Mouse (Mus musculus) cerebellum, adult 2 months (tissue): ENCODE data around the gene Wdr59. TPM values are rescaled to one million over a fixed set of nuclear protein-coding genes. Genes with fewer than 3 reads are reported as not detected.
"Not testable (repeated sequence)": the region's sequence is repeated elsewhere in the genome, so short reads cannot be mapped to it uniquely, and the experiment has no call there.

Source experiments
- DNase-seq, 2 experiments: peaks; one replicate each; pipeline ENCODE4 v3.0.0; 2021
- H3K27ac ChIP-seq: fragments of 200-500 bp; 2 replicates; pipeline ENCODE4 v1.5.1; 2012; ENCODE audit warnings: low read length, control low read depth, inconsistent platforms; ENCODE audit not compliant: insufficient read depth
- H3K27me3 ChIP-seq: fragments of 200-500 bp; 2 replicates; pipeline ENCODE4 v1.6.1; 2012; ENCODE audit warnings: inconsistent platforms, mild to moderate bottlenecking, low read length, moderate library complexity; ENCODE audit not compliant: control insufficient read depth, insufficient read depth
- H3K4me1 ChIP-seq: fragments of 200-500 bp; 2 replicates; pipeline ENCODE4 v1.6.1; 2011; ENCODE audit warnings: low read length; ENCODE audit not compliant: control insufficient read depth, insufficient read depth
- H3K4me3 ChIP-seq: fragments of 200-500 bp; replicated peaks from 2 replicates; pipeline ENCODE3; 2011; ENCODE audit warnings: mild to moderate bottlenecking, low read depth, low read length, control low read depth; ENCODE audit not compliant: insufficient read depth
- CTCF ChIP-seq: fragments of 200-500 bp; IDR thresholded peaks from 2 replicates; pipeline ENCODE4 v1.5.1; 2011; ENCODE audit warnings: low read depth, mild to moderate bottlenecking, control low read depth, low read length, moderate library complexity, borderline replicate concordance; ENCODE audit not compliant: insufficient read depth
- POLR2A ChIP-seq: fragments of 200-500 bp; IDR thresholded peaks from 2 replicates; pipeline ENCODE4 v1.6.1; 2011; ENCODE audit warnings: low read length, control low read depth, borderline replicate concordance; ENCODE audit not compliant: insufficient read depth
- WGBS: fragments of 180-500 bp; shearing (Covaris S2); methylation state at CpG from one replicate; pipeline ENCODE4 v1.1.7; 2018; 5-methylcytosine and 5-hydroxymethylcytosine counted together
- polyA plus RNA-seq: library from polyadenylated mRNA; depleted of rRNA; stranded (reverse); fragments of >200 nt; gene quantifications from 2 replicates; pipeline ENCODE4 v1.2.3, GENCODE M21; 2012

Wdr59 gene
- polyA plus RNA-seq, 1 experiment = 16.0 TPM

DNA sequence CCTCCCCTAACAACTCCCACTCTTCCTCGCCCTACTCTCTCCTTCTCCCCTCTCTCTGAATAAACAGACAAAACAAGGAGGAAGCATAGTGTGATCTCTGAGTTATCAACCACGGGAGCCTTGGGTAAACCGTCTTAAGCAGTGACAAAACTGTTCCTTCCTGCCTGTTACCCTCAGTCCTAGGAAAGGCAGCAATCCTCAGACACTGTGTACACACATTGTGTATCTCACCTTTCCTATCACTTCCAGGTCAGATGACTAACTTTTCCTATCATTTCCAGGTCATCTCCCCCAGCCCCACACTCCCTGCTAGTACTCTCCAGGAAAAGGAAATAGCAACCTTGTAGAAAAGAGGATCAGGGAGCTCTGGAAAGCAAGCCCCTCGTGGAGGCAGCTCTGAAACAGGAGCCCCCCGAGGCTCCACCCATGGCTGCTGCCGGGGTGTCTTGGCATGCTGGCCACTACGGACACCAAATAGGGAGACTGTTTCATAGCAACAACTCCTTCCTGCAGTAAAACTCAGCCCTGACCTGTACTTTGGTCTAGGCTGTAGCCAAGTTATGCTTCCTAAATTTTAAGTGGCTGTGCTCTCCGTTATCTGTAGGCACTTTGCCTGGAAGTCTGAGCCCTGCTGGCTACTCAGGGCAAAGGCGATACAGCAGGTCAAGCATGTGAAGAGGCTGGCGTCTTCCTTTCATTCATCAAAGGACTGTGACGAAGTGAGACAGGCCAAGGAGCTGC is 20.0 kb downstream of the Wdr59 start:
- H3K4me3 ChIP-seq = no peak overlapping the region
- H3K27ac ChIP-seq = no peak overlapping the region
- H3K27me3 ChIP-seq = no peaks in the 10 kb centered on the region
- no peaks in the 10 kb centered on the region; the same call in 1 of the 2 replicates for H3K4me1 ChIP-seq
- no peak for TF ChIP-seq CTCF
- no peak for TF ChIP-seq POLR2A
- 68% methylated on average over 11 of the region's 11 CpGs for WGBS
- DNase-seq = no peak

DNA sequence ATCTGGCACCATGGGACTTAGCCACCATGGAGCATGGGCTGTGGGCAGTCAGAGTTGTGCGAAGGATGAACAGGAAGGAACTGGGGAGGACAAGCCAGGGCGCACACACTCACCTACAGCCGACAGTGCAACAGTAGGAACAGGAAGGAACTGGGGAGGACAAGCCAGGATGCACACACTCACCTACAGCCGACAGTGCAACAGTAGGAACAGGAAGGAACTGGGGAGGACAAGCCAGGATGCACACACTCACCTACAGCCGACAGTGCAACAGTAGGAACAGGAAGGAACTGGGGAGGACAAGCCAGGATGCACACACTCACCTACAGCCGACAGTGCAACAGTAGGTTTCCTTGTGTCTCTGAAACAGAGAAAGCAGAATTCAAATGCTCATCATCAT is 23.6 kb downstream of the Wdr59 start:
- H3K27ac ChIP-seq, H3K4me3 ChIP-seq, H3K4me1 ChIP-seq, DNase-seq, H3K27me3 ChIP-seq: not testable (repeated sequence)
- WGBS = 87% methylated on average over 6 of the region's 6 CpGs

DNA sequence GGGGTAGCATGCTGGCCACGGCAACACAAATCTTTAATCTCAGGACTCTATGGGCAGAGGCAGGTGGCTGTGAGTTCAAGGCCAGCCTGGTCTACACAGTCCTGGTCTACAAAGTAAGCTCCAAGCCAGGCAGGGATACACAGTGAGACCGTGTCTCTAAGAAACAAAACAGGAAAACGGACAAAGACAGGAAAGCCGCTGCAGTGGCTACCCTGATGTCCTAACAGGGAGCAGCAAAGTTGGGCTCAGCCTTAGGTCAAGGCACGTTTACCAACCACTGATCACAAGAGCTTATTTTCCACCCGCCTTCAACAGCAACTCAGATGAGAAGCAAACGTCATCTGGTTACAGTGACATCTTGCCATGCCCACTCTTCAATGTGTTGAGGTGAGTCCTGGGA is 25.6 kb downstream of the Wdr59 start:
- Histone ChIP-seq H3K4me3 (no peak overlapping the region), H3K27me3 (no peaks in the 10 kb centered on the region), H3K4me1 (no peaks in the 10 kb centered on the region; the same call in 1 of the 2 replicates), H3K27ac (no peak overlapping the region)
- 90% methylated on average over 7 of the region's 7 CpGs for WGBS
- TF ChIP-seq POLR2A (no peak), CTCF (no peak)
- DNase-seq = no peak

GRCm38 (mm10) chr8:111493176-111493575 is 28.7 kb downstream of the Wdr59 start:
- TF ChIP-seq CTCF (no peak), POLR2A (no peak)
- Histone ChIP-seq H3K4me1 (no peaks in the 10 kb centered on the region; the same call in 1 of the 2 replicates), H3K27me3 (no peaks in the 10 kb centered on the region), H3K4me3 (no peak overlapping the region), H3K27ac (no peak overlapping the region)
- no peak for DNase-seq
- 94% methylated on average over 3 of the region's 3 CpGs for WGBS

DNA sequence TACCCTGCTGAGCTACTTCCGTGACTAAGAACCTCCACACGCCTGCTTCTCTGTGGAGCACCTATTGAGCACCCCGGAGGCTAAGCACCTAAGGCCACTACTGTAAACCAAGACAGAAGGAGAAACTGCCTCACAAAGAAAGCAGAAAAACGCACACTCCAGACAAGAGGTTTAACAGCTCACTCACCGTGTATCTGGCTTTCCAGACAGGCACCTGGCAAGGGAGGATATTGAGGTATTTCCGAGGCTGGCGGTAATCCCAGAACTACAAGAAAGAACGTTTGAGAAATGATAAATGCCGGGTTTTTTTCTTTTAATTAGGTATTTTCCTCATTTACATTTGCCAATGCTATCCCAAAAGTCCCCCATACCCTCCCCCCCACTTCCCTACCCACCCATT is 29.4 kb downstream of the Wdr59 start:
- no peaks in the 10 kb centered on the region for H3K27me3 ChIP-seq
- no peak overlapping the region for H3K27ac ChIP-seq
- no peak overlapping the region for H3K4me3 ChIP-seq
- DNase-seq = no peak
- no peaks in the 10 kb centered on the region for H3K4me1 ChIP-seq
- TF ChIP-seq POLR2A (no peak), CTCF (no peak)
- 62% methylated on average over 9 of the region's 9 CpGs for WGBS

GRCm38 (mm10) chr8:111491191-111491590 is 30.7 kb downstream of the Wdr59 start:
- no peaks in the 10 kb centered on the region for H3K27me3 ChIP-seq
- DNase-seq = no peak
- no peak overlapping the region for H3K4me3 ChIP-seq
- TF ChIP-seq POLR2A (no peak), CTCF (no peak)
- no peak overlapping the region for H3K27ac ChIP-seq
- 79% methylated on average over 7 of the region's 7 CpGs for WGBS
- H3K4me1 ChIP-seq = no peaks in the 10 kb centered on the region

GRCm38 (mm10) chr8:111490034-111490591 is 31.8 kb downstream of the Wdr59 start:
- Histone ChIP-seq H3K4me3 (no peak overlapping the region), H3K27ac (no peak overlapping the region), H3K27me3 (no peaks in the 10 kb centered on the region), H3K4me1 (no peaks in the 10 kb centered on the region)
- peak in 1 of 2 experiments; percentile 21 for DNase-seq
- 76% methylated on average over 10 of the region's 10 CpGs for WGBS
- TF ChIP-seq POLR2A = no peak
- TF ChIP-seq CTCF = no peak

DNA sequence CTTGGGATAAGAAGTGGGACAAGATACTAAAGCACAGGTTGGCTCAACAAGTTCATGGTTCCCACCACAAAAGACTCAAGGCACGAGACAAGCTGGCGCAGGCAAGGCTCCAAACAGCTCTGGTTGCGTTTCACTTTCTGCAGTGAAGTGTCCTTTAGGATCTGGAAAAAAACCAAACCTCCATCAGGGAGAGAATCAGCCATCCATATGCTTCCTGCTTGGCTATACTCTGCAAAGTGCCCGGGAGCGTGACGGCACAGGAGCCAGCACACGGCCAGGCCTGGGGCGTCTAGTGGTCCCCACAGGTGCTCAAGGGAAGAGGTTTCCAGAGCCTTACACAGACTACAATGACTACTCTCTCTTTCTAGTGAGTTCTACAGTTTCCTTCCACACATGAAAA is 41.2 kb downstream of the Wdr59 start:
- WGBS = 38% methylated on average over 8 of the region's 8 CpGs
- no peak for TF ChIP-seq POLR2A
- Histone ChIP-seq H3K4me3 (no peak overlapping the region), H3K4me1 (0 out of 2 replicates have a peak, but pooled peaks cover 3% of the 10 kb centered on the region), H3K27me3 (no peaks in the 10 kb centered on the region), H3K27ac (no peak overlapping the region)
- peak in 1 of 2 experiments; percentile 57 for DNase-seq
